Mouse (Mus musculus) lung, embryonic 15.5 days (tissue): ENCODE measurements around the gene Brd4. TPM values are rescaled to one million over a fixed set of nuclear protein-coding genes. Genes with fewer than 3 reads are reported as not detected.

Source experiments
- ATAC-seq: fragments of 200-750 bp; cut with Nextera tagmentation; 2 replicates; pipeline ENCODE4 v1.8.0; 2017; ENCODE audit warnings: moderate number of reproducible peaks, borderline replicate concordance; ENCODE audit not compliant: low FRiP score, low TSS enrichment; ENCODE audit errors: extremely low read depth
- H3K27ac ChIP-seq: fragments of 300-500 bp; sonication (generic); 2 replicates; pipeline ENCODE4 v1.5.1; 2015; ENCODE audit warnings: moderate library complexity, mild to moderate bottlenecking, inconsistent platforms
- H3K27me3 ChIP-seq: fragments of 300-500 bp; sonication (generic); 2 replicates; pipeline ENCODE4 v1.6.1; 2015; ENCODE audit warnings: inconsistent platforms
- H3K36me3 ChIP-seq: fragments of 300-500 bp; sonication (generic); 2 replicates; pipeline ENCODE4 v1.6.1; 2015; ENCODE audit warnings: inconsistent platforms
- H3K4me1 ChIP-seq: fragments of 300-500 bp; sonication (generic); 2 replicates; pipeline ENCODE4 v1.6.1; 2015; ENCODE audit warnings: inconsistent platforms
- H3K4me2 ChIP-seq: fragments of 300-500 bp; sonication (generic); 2 replicates; pipeline ENCODE4 v1.6.1; 2015; ENCODE audit warnings: inconsistent platforms, mild to moderate bottlenecking, moderate library complexity
- H3K4me3 ChIP-seq: fragments of 300-500 bp; sonication (generic); 2 replicates; pipeline ENCODE4 v1.5.1; 2015; ENCODE audit warnings: mild to moderate bottlenecking, inconsistent platforms
- H3K9ac ChIP-seq: fragments of 300-500 bp; sonication (generic); 2 replicates; pipeline ENCODE4 v1.6.1; 2015; ENCODE audit warnings: inconsistent platforms
- H3K9me3 ChIP-seq: fragments of 300-500 bp; sonication (generic); 2 replicates; pipeline ENCODE4 v1.6.1; 2016; ENCODE audit warnings: inconsistent platforms
- WGBS: fragments of 180-500 bp; shearing (Covaris S2); methylation state at CpG from one replicate; pipeline ENCODE4 v1.1.7; 2015; 5-methylcytosine and 5-hydroxymethylcytosine counted together
- polyA plus RNA-seq: library from polyadenylated mRNA; unstranded; fragments of >200 nt; fragmentation: Nextera tagmentation; extraction: Ambion mirVana; gene quantifications from 2 replicates; pipeline ENCODE4 v1.2.1, GENCODE M21; 2015

The Brd4 gene
- 75.4 and 80.0 TPM in 2 replicates for polyA plus RNA-seq

- peaks cover 22% of the 10 kb centered on the region for H3K4me1 ChIP-seq
- no peaks in the 10 kb centered on the region for H3K36me3 ChIP-seq
- peak within 1 kb of the TSS; percentile 100 for H3K27ac ChIP-seq
- H3K9me3 ChIP-seq = no peaks in the 10 kb centered on the region
- under 1% methylated on average over 66 of the region's 100 CpGs for WGBS
- H3K9ac ChIP-seq = peak within 1 kb of the TSS; percentile 98
- peak within 1 kb of the TSS; percentile 65 for H3K4me2 ChIP-seq
- ATAC-seq = peak; percentile 89
- H3K4me3 ChIP-seq = peak within 1 kb of the TSS; percentile 99
- no peaks in the 10 kb centered on the region for H3K27me3 ChIP-seq
Observed at GRCm38 (mm10) chr17:32284262-32285137, at the start of gene Brd4. Gene Brd4 (minus strand): TSS chr17:32284722.

GRCm38 (mm10) chr17:32333675-32334303 lies 49.3 kb upstream of the Brd4 start:
- WGBS = 65% methylated on average over 31 of the region's 31 CpGs
- peak; percentile 21; the same call in 1 of the 2 replicates for ATAC-seq
- Histone ChIP-seq H3K9ac (no peak overlapping the region), H3K27ac (no peak overlapping the region), H3K4me3 (no peak overlapping the region), H3K9me3 (no peaks in the 10 kb centered on the region), H3K4me1 (no peaks in the 10 kb centered on the region), H3K36me3 (peaks cover 85% of the 10 kb centered on the region), H3K27me3 (no peaks in the 10 kb centered on the region), H3K4me2 (no peak overlapping the region)

- ATAC-seq = no peak
- Histone ChIP-seq H3K27me3 (no peaks in the 10 kb centered on the region), H3K36me3 (peaks cover 65% of the 10 kb centered on the region), H3K4me3 (no peak overlapping the region), H3K4me1 (no peaks in the 10 kb centered on the region), H3K27ac (no peak overlapping the region), H3K4me2 (no peak overlapping the region), H3K9me3 (no peaks in the 10 kb centered on the region), H3K9ac (no peak overlapping the region)
Observed at GRCm38 (mm10) chr17:32327501-32327900, 43.0 kb upstream of the Brd4 start.

- H3K27ac ChIP-seq = no peak overlapping the region
- H3K4me2 ChIP-seq = no peak overlapping the region
- H3K36me3 ChIP-seq = peaks cover 43% of the 10 kb centered on the region
- no peaks in the 10 kb centered on the region for H3K27me3 ChIP-seq
- no peak overlapping the region for H3K9ac ChIP-seq
- no peak for ATAC-seq
- H3K4me1 ChIP-seq = peaks cover 21% of the 10 kb centered on the region
- no peak overlapping the region for H3K4me3 ChIP-seq
- H3K9me3 ChIP-seq = no peaks in the 10 kb centered on the region
- WGBS = 87% methylated on average over 1 of the region's 1 CpGs
Observed at GRCm38 (mm10) chr17:32322809-32323208, 38.3 kb upstream of the Brd4 start.

- peak overlapping the region; percentile 65 for H3K4me3 ChIP-seq
- peak overlapping the region; percentile 71 for H3K9ac ChIP-seq
- H3K9me3 ChIP-seq = no peaks in the 10 kb centered on the region
- peak overlapping the region; percentile 94 for H3K27ac ChIP-seq
- H3K4me2 ChIP-seq = peak overlapping the region; percentile 81
- 0 out of 2 replicates have a peak, but pooled peaks have one; percentile 0 for ATAC-seq
- no peaks in the 10 kb centered on the region for H3K27me3 ChIP-seq
- 12% methylated on average over 6 of the region's 6 CpGs for WGBS
- H3K36me3 ChIP-seq = peaks cover 45% of the 10 kb centered on the region
- H3K4me1 ChIP-seq = peaks cover 21% of the 10 kb centered on the region
Observed at GRCm38 (mm10) chr17:32321836-32322235, 37.3 kb upstream of the Brd4 start.

- Histone ChIP-seq H3K4me2 (peak overlapping the region; percentile 81), H3K4me3 (peak overlapping the region; percentile 65), H3K4me1 (peaks cover 21% of the 10 kb centered on the region), H3K9me3 (no peaks in the 10 kb centered on the region), H3K9ac (peak overlapping the region; percentile 71), H3K36me3 (peaks cover 45% of the 10 kb centered on the region), H3K27me3 (no peaks in the 10 kb centered on the region), H3K27ac (peak overlapping the region; percentile 94)
- peak; percentile 73 for ATAC-seq
- WGBS = under 1% methylated on average over 23 of the region's 23 CpGs
Observed at GRCm38 (mm10) chr17:32321390-32321734, 36.8 kb upstream of the Brd4 start.

GRCm38 (mm10) chr17:32320597-32321389 lies 36.3 kb upstream of the Brd4 start, which contains the start of gene Akap8:
Gene Akap8 (minus strand): TSS chr17:32321238.
- peaks cover 21% of the 10 kb centered on the region for H3K4me1 ChIP-seq
- peak within 1 kb of the TSS; percentile 94 for H3K27ac ChIP-seq
- peak within 1 kb of the TSS; percentile 65 for H3K4me3 ChIP-seq
- H3K4me2 ChIP-seq = peak within 1 kb of the TSS; percentile 81
- ATAC-seq = peak; percentile 99
- peak within 1 kb of the TSS; percentile 80 for H3K9ac ChIP-seq
- peaks cover 45% of the 10 kb centered on the region for H3K36me3 ChIP-seq
- 1% methylated on average over 83 of the region's 83 CpGs for WGBS
- H3K9me3 ChIP-seq = no peaks in the 10 kb centered on the region
- no peaks in the 10 kb centered on the region for H3K27me3 ChIP-seq

- H3K4me1 ChIP-seq = peaks cover 21% of the 10 kb centered on the region
- no peaks in the 10 kb centered on the region for H3K9me3 ChIP-seq
- no peak for ATAC-seq
- H3K36me3 ChIP-seq = peaks cover 51% of the 10 kb centered on the region
- no peaks in the 10 kb centered on the region for H3K27me3 ChIP-seq
- H3K27ac ChIP-seq = peak overlapping the region; percentile 94
- peak overlapping the region; percentile 65 for H3K4me3 ChIP-seq
- H3K4me2 ChIP-seq = peak overlapping the region; percentile 78
- peak overlapping the region; percentile 80 for H3K9ac ChIP-seq
- under 1% methylated on average over 7 of the region's 7 CpGs for WGBS
Observed at GRCm38 (mm10) chr17:32319950-32320349, 35.4 kb upstream of the Brd4 start.

- ATAC-seq = no peak
- 80% methylated on average over 3 of the region's 3 CpGs for WGBS
Observed at GRCm38 (mm10) chr17:32317708-32318107, 33.2 kb upstream of the Brd4 start.

GRCm38 (mm10) chr17:32317032-32317431 lies 32.5 kb upstream of the Brd4 start:
- Histone ChIP-seq H3K9me3 (no peaks in the 10 kb centered on the region), H3K9ac (no peak overlapping the region), H3K4me2 (no peak overlapping the region), H3K4me1 (peaks cover 19% of the 10 kb centered on the region), H3K27me3 (no peaks in the 10 kb centered on the region), H3K36me3 (peaks cover 66% of the 10 kb centered on the region), H3K27ac (no peak overlapping the region), H3K4me3 (no peak overlapping the region)
- 92% methylated on average over 8 of the region's 8 CpGs for WGBS
- no peak for ATAC-seq

More at GRCm38 (mm10) chr17:32317708-32318107, 33.2 kb upstream of the Brd4 start:
- no peaks in the 10 kb centered on the region for H3K27me3 ChIP-seq
- H3K9ac ChIP-seq = no peak overlapping the region
- no peak overlapping the region for H3K4me3 ChIP-seq
- H3K4me2 ChIP-seq = no peak overlapping the region
- H3K36me3 ChIP-seq = peaks cover 60% of the 10 kb centered on the region
- H3K4me1 ChIP-seq = peaks cover 21% of the 10 kb centered on the region
- no peak overlapping the region for H3K27ac ChIP-seq
- no peaks in the 10 kb centered on the region for H3K9me3 ChIP-seq

GRCm38 (mm10) chr17:32315560-32315959 lies 31.0 kb upstream of the Brd4 start:
- H3K27me3 ChIP-seq = no peaks in the 10 kb centered on the region
- WGBS = 91% methylated on average over 5 of the region's 5 CpGs
- H3K27ac ChIP-seq = no peak overlapping the region
- no peak for ATAC-seq
- H3K4me1 ChIP-seq = peaks cover 14% of the 10 kb centered on the region
- peaks cover 81% of the 10 kb centered on the region for H3K36me3 ChIP-seq
- H3K4me2 ChIP-seq = no peak overlapping the region
- no peaks in the 10 kb centered on the region for H3K9me3 ChIP-seq
- H3K9ac ChIP-seq = no peak overlapping the region
- H3K4me3 ChIP-seq = no peak overlapping the region
